Mouse (Mus musculus) spleen, adult 10 weeks (tissue): Measurements from ENCODE around the gene Tmem201. TPM values are rescaled to one million over a fixed set of nuclear protein-coding genes. Genes with fewer than 3 reads are reported as not detected.

Source experiments
- polyA plus RNA-seq: library from polyadenylated mRNA; stranded (reverse); fragments of 350-450 nt; fragmentation: Illumina TruSeq; extraction: RNeasy Lipid Tissue Mini Kit (QIAGEN cat#74804); gene quantifications from one replicate; pipeline ENCODE4 v1.2.3, GENCODE M21; 2015; ENCODE audit warnings: low replicate concordance; ENCODE audit not compliant: insufficient read depth

The Tmem201 gene
- 5.2 TPM for polyA plus RNA-seq

DNA sequence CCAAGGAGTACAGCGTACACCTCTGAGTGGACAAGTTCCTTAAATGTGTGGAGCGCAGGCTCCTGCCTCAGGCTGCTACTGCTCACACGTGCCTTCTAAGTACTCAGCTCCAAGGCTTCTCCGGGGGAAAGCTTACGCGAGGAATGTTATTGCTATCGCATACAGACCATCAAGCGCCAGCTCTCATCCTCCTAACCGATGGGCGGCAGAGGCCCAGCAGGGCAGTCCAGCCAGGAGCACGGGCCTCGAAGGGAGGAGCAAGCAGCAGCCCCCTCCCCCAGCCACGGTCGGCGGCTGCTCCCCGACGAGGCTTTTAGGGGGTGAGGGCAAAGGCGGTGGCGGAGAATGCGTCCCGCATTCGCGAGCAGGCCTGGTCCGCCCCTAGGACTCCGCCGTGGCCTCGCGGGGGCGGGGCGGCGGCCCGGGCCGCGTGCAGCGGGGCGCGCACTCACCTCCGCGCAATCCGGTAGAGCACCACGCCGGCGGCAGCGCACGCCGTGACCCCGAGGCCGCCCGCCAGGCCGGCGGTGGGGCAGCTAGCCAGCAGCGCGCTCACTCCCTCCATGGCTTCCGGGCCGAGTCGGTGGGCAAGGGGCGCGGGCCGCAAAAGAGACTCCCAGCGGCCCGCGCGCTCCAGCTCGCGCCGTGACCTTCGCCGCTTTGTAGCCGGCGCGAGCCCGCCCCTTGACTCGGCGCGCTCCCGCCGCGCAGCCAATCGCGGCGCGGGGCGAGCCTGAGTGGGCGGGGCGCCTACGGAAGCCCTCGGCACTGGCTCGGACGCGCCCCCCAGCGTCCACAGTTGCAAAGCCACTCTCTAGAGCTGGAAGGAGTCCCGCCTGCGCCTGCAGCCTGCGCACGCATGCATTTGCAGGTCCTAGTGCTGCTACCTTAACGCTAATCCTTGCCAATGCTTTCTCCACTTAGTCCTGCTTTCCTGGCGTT lies at the start of gene Tmem201:
Gene Tmem201, minus strand, starts transcription at position 662 of the 942 bp plus-strand sequence.

GRCm38 (mm10) chr4:149774094-149774470 lies 36.2 kb upstream of the Tmem201 start, which contains the start of gene Slc25a33:
Gene Slc25a33, minus strand, starts transcription at chr4:149774277.

DNA sequence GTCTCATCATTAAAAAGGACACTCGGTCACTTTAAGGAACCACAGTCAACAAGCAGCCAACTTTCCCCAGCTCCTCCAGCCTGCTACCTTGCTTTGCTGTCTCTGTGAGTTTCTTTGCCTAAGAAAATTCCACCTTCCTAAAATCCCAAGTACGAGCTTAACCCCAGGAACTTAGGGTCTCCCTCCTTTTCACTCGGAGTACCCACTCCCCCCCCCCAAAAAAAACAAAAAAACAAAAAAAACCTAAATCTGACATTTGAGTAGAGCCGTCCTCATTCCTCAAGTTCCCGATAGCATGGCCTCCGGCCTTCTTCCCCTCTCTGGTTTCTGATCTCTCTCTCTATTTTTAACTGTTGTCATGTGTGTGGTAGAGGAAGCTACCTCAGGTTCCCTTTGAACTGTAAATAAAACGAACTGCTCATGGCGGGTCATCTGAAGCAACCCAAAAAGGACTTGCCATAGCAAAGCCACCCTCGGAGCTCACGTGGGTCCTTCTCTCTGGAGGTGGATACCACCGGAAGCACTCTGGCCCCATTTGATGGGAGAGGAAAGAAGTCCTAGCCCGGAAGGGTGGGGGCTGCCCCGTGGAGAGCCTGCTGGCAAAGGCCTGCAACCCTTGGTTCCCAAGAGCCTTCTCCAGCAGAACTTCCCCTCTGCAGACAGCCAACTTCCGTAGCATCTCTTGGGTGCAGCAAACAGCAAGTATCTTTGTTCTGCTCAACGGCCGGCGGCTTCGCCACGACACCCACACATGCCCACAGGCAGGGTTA lies 35.4 kb downstream of the Tmem201 start, which contains the start of gene Pik3cd:
Gene Pik3cd, minus strand, starts transcription at position 362 of the 770 bp plus-strand sequence.

Other genes with a start within 250 kb of the Tmem201 start
- gene Ctnnbip1, start 219.8 kb downstream of the Tmem201 start, polyA plus RNA-seq = 3.7 TPM
- 8.5 TPM for gene Clstn1, start 151.6 kb downstream of the Tmem201 start, polyA plus RNA-seq
- gene Pik3cd, start 35.5 kb downstream of the Tmem201 start, polyA plus RNA-seq = 79.7 TPM
- 4.2 TPM for gene Slc25a33, start 36.2 kb upstream of the Tmem201 start, polyA plus RNA-seq
- gene Spsb1, start 217.0 kb upstream of the Tmem201 start, polyA plus RNA-seq = 3.8 TPM